Mouse (Mus musculus) liver, embryonic 14.5 days (tissue): Measurements from ENCODE around the gene Cbln3. TPM values are rescaled to one million over a fixed set of nuclear protein-coding genes. Genes with fewer than 3 reads are reported as not detected.
A peak's percentile ranks its signal among the peaks of the same experiment; 100 is the strongest.

ENCODE experiments used
- ATAC-seq: fragments of 200-750 bp; cut with Nextera tagmentation; 2 replicates; pipeline ENCODE4 v1.8.0; 2017; ENCODE audit warnings: moderate number of reproducible peaks, mild to moderate bottlenecking, moderate library complexity; ENCODE audit not compliant: insufficient read depth
- DNase-seq, 3 experiments: peaks; one replicate each; pipeline ENCODE4 v3.0.0-alpha.2; 2012 to 2013; ENCODE audit warnings: low read depth in 3 of 3, low spot score in 3 of 3
- H3K27ac ChIP-seq: fragments of 300-500 bp; sonication (generic); 2 replicates; pipeline ENCODE4 v1.5.1; 2014; ENCODE audit warnings: moderate library complexity, mild to moderate bottlenecking, control low read depth, inconsistent platforms
- H3K27me3 ChIP-seq: fragments of 300-500 bp; sonication (generic); 2 replicates; pipeline ENCODE4 v1.6.1; 2014; ENCODE audit warnings: mild to moderate bottlenecking, low read length, moderate library complexity; ENCODE audit not compliant: control insufficient read depth, insufficient read depth
- H3K36me3 ChIP-seq: fragments of 300-500 bp; sonication (generic); replicated peaks from 2 replicates; pipeline ENCODE4 v1.6.1; 2014; ENCODE audit warnings: low read depth; ENCODE audit not compliant: control insufficient read depth, insufficient read depth
- H3K4me1 ChIP-seq, 2 experiments: fragments of 200-500 bp in 1 of 2; fragments of 300-500 bp in 1 of 2; sonication (generic) in 1 of 2; replicated peaks; 2 replicates each; pipeline ENCODE4 v1.6.1; 2012 to 2014; ENCODE audit warnings: antibody characterized with exemption in 1 of 2, inconsistent platforms in 1 of 2, low read length in 1 of 2; ENCODE audit not compliant: control insufficient read depth in 2 of 2, insufficient read depth in 2 of 2
- H3K4me2 ChIP-seq: fragments of 300-500 bp; sonication (generic); 2 replicates; pipeline ENCODE4 v1.6.1; 2014; ENCODE audit warnings: low read depth, mild to moderate bottlenecking, control low read depth, moderate library complexity
- H3K4me3 ChIP-seq, 2 experiments: fragments of 200-500 bp in 1 of 2; fragments of 300-500 bp in 1 of 2; sonication (generic) in 1 of 2; 2 replicates each; pipeline ENCODE4 v1.5.1; 2012 to 2014; ENCODE audit warnings: low read depth in 2 of 2, low read length in 2 of 2, mild to moderate bottlenecking in 2 of 2, control low read depth in 1 of 2, inconsistent platforms in 1 of 2, moderate library complexity in 1 of 2; ENCODE audit not compliant: insufficient read depth in 1 of 2
- H3K9ac ChIP-seq: fragments of 300-500 bp; sonication (generic); replicated peaks from 2 replicates; pipeline ENCODE4 v1.6.1; 2014; ENCODE audit warnings: mild to moderate bottlenecking, control low read depth, moderate library complexity
- H3K9me3 ChIP-seq: fragments of 300-500 bp; sonication (generic); 2 replicates; pipeline ENCODE4 v1.6.1; 2016; ENCODE audit warnings: low read length, mixed read lengths; ENCODE audit not compliant: control insufficient read depth
- CTCF ChIP-seq: IDR thresholded peaks from 2 replicates; pipeline ENCODE4 v1.5.1; 2016; ENCODE audit warnings: antibody characterized with exemption, low read depth, control low read depth
- EP300 ChIP-seq: IDR thresholded peaks from 2 replicates; pipeline ENCODE4 v1.6.1; 2016; ENCODE audit warnings: antibody characterized with exemption, low read depth
- WGBS: fragments of 180-500 bp; shearing (Covaris S2); extraction: QIAGEN DNeasy Blood & Tissue Kit; methylation state at CpG from one replicate; pipeline ENCODE4 v1.1.7; 2014; ENCODE audit not compliant: insufficient replicate concordance; 5-methylcytosine and 5-hydroxymethylcytosine counted together
- polyA plus RNA-seq, 2 experiments: library from polyadenylated mRNA; depleted of rRNA in 1 of 2; stranded (reverse) in 1 of 2; unstranded in 1 of 2; fragments of >200 nt; fragmentation: Nextera tagmentation in 1 of 2; extraction: Ambion mirVana in 1 of 2; gene quantifications; 2 replicates each; pipeline versions ENCODE4 v1.2.1 to v1.2.3; 2012 to 2014

Gene Cbln3
- polyA plus RNA-seq, 2 experiments: 0.06 to 0.15 TPM

GRCm38 (mm10) chr14:55884713-55885113, 521 bp upstream of the Cbln3 start, which contains the start of gene Khnyn:
Gene Khnyn (plus strand): TSS chr14:55884947.
- peaks cover 17% of the 10 kb centered on the region for H3K36me3 ChIP-seq
- peak within 1 kb of the TSS; percentile 96 for H3K9ac ChIP-seq
- no peak for TF ChIP-seq CTCF
- TF ChIP-seq EP300: no peak
- DNase-seq: peak; percentile 76 to 77 (median 77)
- H3K4me1 ChIP-seq: peaks cover 13 to 19% of the 10 kb centered on the region in 2 experiments
- ATAC-seq: peak; percentile 89
- H3K27ac ChIP-seq: peak within 1 kb of the TSS; percentile 68
- peak within 1 kb of the TSS; percentile 64 to 93 for H3K4me3 ChIP-seq
- H3K27me3 ChIP-seq: no peaks in the 10 kb centered on the region
- 0% methylated on average over 26 of the region's 30 CpGs for WGBS
- no peaks in the 10 kb centered on the region for H3K9me3 ChIP-seq
- peak within 1 kb of the TSS; percentile 81 for H3K4me2 ChIP-seq

GRCm38 (mm10) chr14:55883663-55884062, 529 bp downstream of the Cbln3 start:
- no peak overlapping the region for H3K4me3 ChIP-seq
- 76% methylated on average over 12 of the region's 12 CpGs for WGBS
- TF ChIP-seq CTCF (no peak), EP300 (no peak)
- no peaks in the 10 kb centered on the region for H3K27me3 ChIP-seq
- peaks cover 11% of the 10 kb centered on the region for H3K36me3 ChIP-seq
- peaks cover 13 to 19% of the 10 kb centered on the region in 2 experiments for H3K4me1 ChIP-seq
- no peak overlapping the region for H3K27ac ChIP-seq
- H3K9me3 ChIP-seq: no peaks in the 10 kb centered on the region
- ATAC-seq (no peak), DNase-seq (no peak)
- no peak overlapping the region for H3K9ac ChIP-seq
- no peak overlapping the region for H3K4me2 ChIP-seq

GRCm38 (mm10) chr14:55883149-55883661, 987 bp downstream of the Cbln3 start:
- WGBS: 80% methylated on average over 13 of the region's 13 CpGs
- H3K4me1 ChIP-seq: peaks cover 13 to 19% of the 10 kb centered on the region in 2 experiments

GRCm38 (mm10) chr14:55882171-55882641, 2.0 kb downstream of the Cbln3 start:
- H3K36me3 ChIP-seq: peaks cover 2% of the 10 kb centered on the region; the same call in 1 of the 2 replicates
- no peak overlapping the region for H3K4me2 ChIP-seq
- 38% methylated on average over 6 of the region's 6 CpGs for WGBS
- ATAC-seq (peak; percentile 33), DNase-seq (peak in 2 of 3 experiments; percentile 35)
- H3K4me1 ChIP-seq: peaks cover 13 to 23% of the 10 kb centered on the region in 2 experiments
- no peak overlapping the region for H3K27ac ChIP-seq
- no peak overlapping the region for H3K4me3 ChIP-seq
- H3K27me3 ChIP-seq: no peaks in the 10 kb centered on the region; the same call in none of the 2 replicates
- no peak overlapping the region for H3K9ac ChIP-seq
- no peak for TF ChIP-seq EP300
- no peak for TF ChIP-seq CTCF
- H3K9me3 ChIP-seq: no peaks in the 10 kb centered on the region

More at GRCm38 (mm10) chr14:55883149-55883661, 987 bp downstream of the Cbln3 start:
- H3K9me3 ChIP-seq: no peaks in the 10 kb centered on the region
- DNase-seq (no peak), ATAC-seq (no peak)
- peaks cover 11% of the 10 kb centered on the region for H3K36me3 ChIP-seq
- H3K27ac ChIP-seq: no peak overlapping the region
- no peak overlapping the region for H3K4me2 ChIP-seq
- no peak overlapping the region for H3K9ac ChIP-seq
- TF ChIP-seq EP300 (no peak), CTCF (no peak)
- H3K27me3 ChIP-seq: no peaks in the 10 kb centered on the region
- H3K4me3 ChIP-seq: no peak overlapping the region

- H3K4me1 ChIP-seq: peaks cover 10 to 23% of the 10 kb centered on the region in 2 experiments
- no peak overlapping the region for H3K27ac ChIP-seq
- TF ChIP-seq CTCF (no peak), EP300 (no peak)
Measured at GRCm38 (mm10) chr14:55880982-55881381, 3.2 kb downstream of the Cbln3 start.

More at GRCm38 (mm10) chr14:55880982-55881381, 3.2 kb downstream of the Cbln3 start:
- Histone ChIP-seq H3K4me3 (no peak overlapping the region), H3K27me3 (no peaks in the 10 kb centered on the region; the same call in none of the 2 replicates), H3K9ac (no peak overlapping the region), H3K9me3 (no peaks in the 10 kb centered on the region), H3K36me3 (no peaks in the 10 kb centered on the region), H3K4me2 (no peak overlapping the region)
- 43% methylated on average over 8 of the region's 8 CpGs for WGBS
- no peak for ATAC-seq
- DNase-seq: no peak
